Mouse (Mus musculus): ENCODE measurements around the gene Fars2.

DNA sequence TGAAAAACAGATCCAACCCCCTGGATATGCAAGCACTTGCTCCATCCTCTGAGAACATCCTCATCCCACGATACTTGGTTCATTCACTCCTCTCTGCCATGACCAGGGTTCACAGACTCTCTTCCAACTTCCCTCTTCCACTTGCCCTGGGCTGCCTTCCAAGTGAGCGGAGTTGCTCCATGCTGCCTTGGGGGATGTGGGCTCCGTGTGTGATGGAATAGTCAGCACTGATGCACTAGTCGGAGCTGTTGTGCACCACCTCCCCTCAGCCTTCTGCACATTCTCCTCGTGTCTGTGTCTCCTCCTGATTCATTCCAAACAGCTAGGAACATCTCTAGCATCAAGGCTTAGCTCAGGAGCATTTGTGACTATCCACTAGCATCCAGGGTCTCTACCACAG, 389.1 kb downstream of the Fars2 start:
- no peak for TF ChIP-seq CTCF (IDR thresholded peaks at IDR 0.05; ENCODE audit: extremely low read depth, insufficient read length, insufficient replicate concordance, low read depth, low read length)
- no peak for TF ChIP-seq POLR2A (IDR thresholded peaks at IDR 0.05; ENCODE audit: low read depth, low read length)

Data from small intestine, adult 2 months (tissue).